Mouse (Mus musculus) heart, embryonic 14.5 days (tissue): ENCODE results near the gene Ccdc180. TPM values are rescaled to one million over a fixed set of nuclear protein-coding genes. Genes with fewer than 3 reads are reported as not detected.

Source experiments
- polyA plus RNA-seq: library from polyadenylated mRNA; unstranded; fragments of >200 nt; fragmentation: Nextera tagmentation; extraction: Ambion mirVana; gene quantifications from 2 replicates; pipeline ENCODE4 v1.2.1, GENCODE M21; 2014

The Ccdc180 gene
- polyA plus RNA-seq, 1 experiment from 2014 or later, result 0.19 TPM

Other genes with a start within 250 kb of the Ccdc180 start
- 68.7 and 75.0 TPM in 2 replicates for gene Aldh1b1, start 91.3 kb upstream of the Ccdc180 start, polyA plus RNA-seq
- gene Igfbpl1, start 63.4 kb upstream of the Ccdc180 start, polyA plus RNA-seq, result 5.9 TPM in 2 replicates
- gene Stra6l, start 41.6 kb upstream of the Ccdc180 start, polyA plus RNA-seq, result 0.11 and 0.16 TPM in 2 replicates
- gene Tdrd7, start 75.0 kb downstream of the Ccdc180 start, polyA plus RNA-seq, result 19.1 and 19.5 TPM in 2 replicates
- 220 and 230 TPM in 2 replicates for gene Tmod1, start 148.6 kb downstream of the Ccdc180 start, polyA plus RNA-seq
- 41.9 and 44.0 TPM in 2 replicates for gene Ncbp1, start 248.3 kb downstream of the Ccdc180 start, polyA plus RNA-seq
- 24.3 and 25.0 TPM in 2 replicates for gene Tstd2, start 248.4 kb downstream of the Ccdc180 start, polyA plus RNA-seq